Mouse (Mus musculus) stomach, embryonic 15.5 days (tissue): ENCODE measurements around the gene Crybb1. TPM values are rescaled to one million over a fixed set of nuclear protein-coding genes. Genes with fewer than 3 reads are reported as not detected.

ENCODE experiments used
- ATAC-seq: fragments of 200-750 bp; cut with Nextera tagmentation; 2 replicates; pipeline ENCODE4 v1.8.0; 2017; ENCODE audit warnings: low read depth, moderate number of reproducible peaks, moderate TSS enrichment; ENCODE audit not compliant: insufficient read depth, low FRiP score
- H3K27ac ChIP-seq: fragments of 300-500 bp; sonication (generic); 2 replicates; pipeline ENCODE4 v1.5.1; 2015; ENCODE audit warnings: mild to moderate bottlenecking, inconsistent platforms
- H3K27me3 ChIP-seq: fragments of 300-500 bp; sonication (generic); replicated peaks from 2 replicates; pipeline ENCODE4 v1.6.1; 2015; ENCODE audit warnings: inconsistent platforms
- H3K36me3 ChIP-seq: fragments of 300-500 bp; sonication (generic); 2 replicates; pipeline ENCODE4 v1.6.1; 2015; ENCODE audit warnings: inconsistent platforms
- H3K4me1 ChIP-seq: fragments of 300-500 bp; sonication (generic); 2 replicates; pipeline ENCODE4 v1.6.1; 2015; ENCODE audit warnings: inconsistent platforms
- H3K4me2 ChIP-seq: fragments of 300-500 bp; sonication (generic); 2 replicates; pipeline ENCODE4 v1.6.1; 2015; ENCODE audit warnings: mild to moderate bottlenecking, inconsistent platforms
- H3K4me3 ChIP-seq: fragments of 300-500 bp; sonication (generic); replicated peaks from 2 replicates; pipeline ENCODE4 v1.5.1; 2015; ENCODE audit warnings: inconsistent platforms
- H3K9ac ChIP-seq: fragments of 300-500 bp; sonication (generic); 2 replicates; pipeline ENCODE4 v1.6.1; 2015; ENCODE audit warnings: inconsistent platforms
- H3K9me3 ChIP-seq: fragments of 300-500 bp; sonication (generic); 2 replicates; pipeline ENCODE4 v1.6.1; 2016; ENCODE audit warnings: inconsistent platforms
- WGBS: fragments of 180-500 bp; shearing (Covaris S2); methylation state at CpG from one replicate; pipeline ENCODE4 v1.1.7; 2015; 5-methylcytosine and 5-hydroxymethylcytosine counted together
- polyA plus RNA-seq: library from polyadenylated mRNA; unstranded; fragments of >200 nt; fragmentation: Nextera tagmentation; extraction: Ambion mirVana; gene quantifications from 2 replicates; pipeline ENCODE4 v1.2.1, GENCODE M21; 2015

The Crybb1 gene
- polyA plus RNA-seq, 1 experiment from 2014 or later = 4.0 TPM

DNA sequence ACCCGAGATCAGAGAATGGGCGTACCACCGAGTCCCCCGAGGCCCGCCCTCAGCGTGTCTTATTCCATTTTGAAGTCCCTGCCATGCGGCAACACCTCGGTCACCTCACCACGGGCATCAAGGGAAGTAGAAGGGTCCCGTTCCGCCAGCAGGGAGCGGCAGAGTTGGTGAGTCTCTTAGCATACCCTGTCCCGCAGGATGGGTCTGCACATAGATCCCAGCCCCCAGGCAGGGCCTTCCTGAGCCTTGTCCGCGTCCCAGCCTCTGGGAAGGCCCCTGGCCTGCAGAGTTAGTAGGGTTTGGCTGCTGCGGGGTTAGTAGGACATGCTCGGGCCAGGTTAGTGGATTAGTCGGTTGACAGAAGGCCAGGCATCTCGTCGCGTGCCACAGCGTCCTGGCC is 38.6 kb upstream of the Crybb1 start:
- 63% methylated on average over 22 of the region's 22 CpGs for WGBS

DNA sequence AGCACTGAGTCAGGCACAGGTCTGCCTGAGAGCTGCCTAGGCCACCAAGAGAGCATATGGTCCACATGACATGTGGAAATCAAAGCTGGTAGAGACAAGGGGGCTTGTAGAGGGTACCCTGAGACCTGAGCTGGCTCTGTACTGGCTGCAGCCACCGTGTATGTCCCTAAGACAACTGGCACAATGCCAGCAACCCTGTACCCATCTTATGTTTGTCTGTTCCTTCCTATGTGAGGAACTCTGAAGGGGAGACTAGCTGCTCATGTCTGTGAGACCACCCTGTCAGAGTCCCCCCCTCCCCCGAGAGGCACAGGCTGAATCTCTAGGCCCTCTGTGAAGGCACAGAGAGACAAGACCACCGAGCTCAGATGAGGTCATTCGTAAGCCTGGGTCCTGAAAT is 36.9 kb upstream of the Crybb1 start:
- H3K36me3 ChIP-seq = no peaks in the 10 kb centered on the region
- WGBS = 64% methylated on average over 4 of the region's 4 CpGs
- no peak overlapping the region for H3K27ac ChIP-seq

More for the DNA sequence above, 38.6 kb upstream of the Crybb1 start:
- ATAC-seq = no peak
- no peak overlapping the region for H3K27ac ChIP-seq
- H3K4me2 ChIP-seq = no peak overlapping the region
- peaks cover 16% of the 10 kb centered on the region for H3K4me1 ChIP-seq
- H3K9ac ChIP-seq = no peak overlapping the region
- H3K9me3 ChIP-seq = no peaks in the 10 kb centered on the region
- H3K4me3 ChIP-seq = no peak overlapping the region
- H3K36me3 ChIP-seq = no peaks in the 10 kb centered on the region
- H3K27me3 ChIP-seq = no peaks in the 10 kb centered on the region

DNA sequence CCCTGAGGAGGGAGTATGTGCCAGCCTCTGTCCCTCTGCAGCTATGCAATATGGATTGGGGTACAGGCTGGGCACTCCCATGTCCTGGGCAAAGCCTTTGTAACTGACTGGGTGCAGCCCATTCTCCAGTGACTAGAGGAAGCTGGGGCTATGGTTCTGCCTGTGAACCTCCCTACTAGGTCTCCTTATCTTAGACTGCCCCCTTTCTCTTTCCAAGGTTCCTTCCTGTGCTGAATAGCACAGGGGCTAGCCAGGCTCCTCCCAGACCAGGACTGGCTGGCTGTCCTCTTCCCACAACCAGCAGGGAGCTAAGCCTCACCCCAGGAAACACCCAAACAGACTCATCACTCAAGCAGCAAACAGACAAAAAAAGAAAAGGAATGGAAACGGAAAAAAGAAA is 36.2 kb upstream of the Crybb1 start:
- no peak overlapping the region for H3K4me2 ChIP-seq
- peaks cover 12% of the 10 kb centered on the region for H3K4me1 ChIP-seq
- no peaks in the 10 kb centered on the region for H3K36me3 ChIP-seq
- ATAC-seq = no peak
- 0 out of 2 replicates have a peak, but pooled peaks cover 3% of the 10 kb centered on the region for H3K27me3 ChIP-seq
- no peak overlapping the region for H3K4me3 ChIP-seq
- no peak overlapping the region for H3K9ac ChIP-seq
- no peaks in the 10 kb centered on the region for H3K9me3 ChIP-seq
- no peak overlapping the region for H3K27ac ChIP-seq
- WGBS = 20% methylated on average over 1 of the region's 1 CpGs

More for the DNA sequence above, 36.9 kb upstream of the Crybb1 start:
- H3K9me3 ChIP-seq = no peaks in the 10 kb centered on the region
- no peak overlapping the region for H3K4me3 ChIP-seq
- H3K4me1 ChIP-seq = peaks cover 16% of the 10 kb centered on the region
- no peak overlapping the region for H3K9ac ChIP-seq
- no peak for ATAC-seq
- H3K4me2 ChIP-seq = no peak overlapping the region
- H3K27me3 ChIP-seq = no peaks in the 10 kb centered on the region

DNA sequence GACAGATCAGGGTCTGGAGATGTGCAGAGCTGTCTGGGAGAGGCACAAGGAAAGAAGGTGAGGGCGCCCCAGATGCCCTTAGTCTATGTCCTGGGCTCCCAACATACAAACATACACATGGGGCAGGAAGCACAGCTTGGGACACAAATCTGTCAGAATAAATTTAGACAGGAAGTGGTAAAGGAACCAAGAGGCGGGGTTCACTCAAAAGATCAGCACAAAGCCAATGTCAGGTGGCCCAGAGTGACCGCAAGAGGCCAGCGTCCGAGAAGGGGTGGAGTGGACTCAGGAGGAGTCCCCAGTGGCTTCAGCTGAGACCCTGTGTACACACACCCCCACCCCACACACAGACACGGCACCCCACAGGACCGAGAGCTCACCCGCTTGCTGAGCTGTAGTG is 35.4 kb upstream of the Crybb1 start:
- Histone ChIP-seq H3K9me3 (no peaks in the 10 kb centered on the region), H3K27ac (no peak overlapping the region), H3K4me2 (no peak overlapping the region), H3K36me3 (no peaks in the 10 kb centered on the region), H3K9ac (no peak overlapping the region), H3K4me1 (peaks cover 6% of the 10 kb centered on the region), H3K4me3 (no peak overlapping the region), H3K27me3 (0 out of 2 replicates have a peak, but pooled peaks cover 3% of the 10 kb centered on the region)
- no peak for ATAC-seq
- WGBS = 85% methylated on average over 8 of the region's 8 CpGs

DNA sequence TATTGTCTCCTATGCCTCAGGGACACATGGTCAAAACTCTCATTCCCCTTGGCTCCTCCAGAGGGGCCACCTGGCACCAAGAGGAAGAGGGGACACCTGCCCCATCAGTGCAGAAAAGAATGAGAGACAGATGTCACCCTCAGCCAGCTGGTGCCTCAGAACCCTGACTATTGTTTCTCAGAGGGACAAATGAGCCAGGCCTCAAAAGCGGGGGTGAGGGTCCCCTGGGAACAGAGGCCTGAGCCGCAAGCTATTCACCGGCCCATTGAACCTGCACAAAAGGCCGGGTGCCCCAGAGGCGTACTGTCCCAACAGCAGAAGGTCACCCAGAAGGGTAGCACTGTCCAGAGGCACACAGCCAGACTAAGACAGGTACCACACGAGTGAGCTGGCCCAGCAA is 30.0 kb upstream of the Crybb1 start:
- H3K27ac ChIP-seq = no peak overlapping the region
- H3K9me3 ChIP-seq = no peaks in the 10 kb centered on the region
- H3K4me3 ChIP-seq = no peak overlapping the region
- peaks cover 51% of the 10 kb centered on the region for H3K27me3 ChIP-seq
- no peak overlapping the region for H3K9ac ChIP-seq
- H3K4me2 ChIP-seq = no peak overlapping the region
- no peaks in the 10 kb centered on the region for H3K36me3 ChIP-seq
- ATAC-seq = no peak
- H3K4me1 ChIP-seq = peaks cover 19% of the 10 kb centered on the region
- WGBS = 78% methylated on average over 6 of the region's 6 CpGs

DNA sequence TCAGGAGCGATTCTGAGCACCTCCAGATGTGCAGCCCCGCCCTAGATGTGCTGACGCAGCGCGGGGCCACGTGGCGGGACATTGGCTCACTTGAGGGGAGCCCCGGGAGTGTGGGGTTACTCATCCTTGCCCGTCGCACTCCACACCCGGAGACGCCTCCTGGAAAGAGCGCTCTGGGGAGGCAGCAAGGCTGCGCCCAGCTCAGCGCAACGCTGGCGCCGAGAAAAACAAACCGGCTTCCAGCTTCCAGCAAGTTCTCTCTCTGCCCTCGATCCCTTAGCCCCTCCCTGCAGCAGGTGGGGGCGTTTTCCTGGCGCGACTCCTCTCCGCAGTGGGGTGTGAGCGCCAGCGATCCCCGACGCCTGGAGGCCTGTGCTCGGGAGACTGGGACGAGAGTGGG is 28.3 kb upstream of the Crybb1 start:
- ATAC-seq = no peak
- H3K4me3 ChIP-seq = peak overlapping the region; percentile 37
- WGBS = 1% methylated on average over 30 of the region's 30 CpGs
- peaks cover 52% of the 10 kb centered on the region for H3K27me3 ChIP-seq
- no peaks in the 10 kb centered on the region for H3K9me3 ChIP-seq
- H3K4me1 ChIP-seq = peaks cover 19% of the 10 kb centered on the region
- H3K9ac ChIP-seq = no peak overlapping the region
- H3K4me2 ChIP-seq = peak overlapping the region; percentile 56
- no peak overlapping the region for H3K27ac ChIP-seq
- no peaks in the 10 kb centered on the region for H3K36me3 ChIP-seq

DNA sequence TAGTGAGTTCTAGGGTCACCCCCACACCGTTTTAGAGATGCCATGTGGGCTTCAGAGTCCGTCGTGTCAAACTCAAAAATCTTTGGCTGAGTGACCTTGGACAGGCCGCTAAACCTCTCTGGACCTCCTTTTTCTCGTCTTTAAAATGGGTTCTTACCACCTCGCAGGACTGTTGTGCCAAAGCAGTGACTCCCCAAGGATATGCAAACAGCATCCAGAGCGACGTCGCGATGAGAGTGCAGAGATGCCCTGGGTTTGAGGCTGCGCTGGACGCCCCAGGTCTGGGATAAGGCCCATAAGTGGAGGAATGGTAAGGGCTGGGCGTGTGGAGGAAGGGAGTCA is 27.7 kb upstream of the Crybb1 start:
- Histone ChIP-seq H3K9ac (no peak overlapping the region), H3K4me2 (peak overlapping the region; percentile 56), H3K9me3 (no peaks in the 10 kb centered on the region), H3K36me3 (no peaks in the 10 kb centered on the region), H3K27ac (no peak overlapping the region), H3K4me3 (peak overlapping the region; percentile 37), H3K4me1 (peaks cover 19% of the 10 kb centered on the region), H3K27me3 (peaks cover 52% of the 10 kb centered on the region)
- WGBS = 4% methylated on average over 13 of the region's 13 CpGs
- no peak for ATAC-seq

DNA sequence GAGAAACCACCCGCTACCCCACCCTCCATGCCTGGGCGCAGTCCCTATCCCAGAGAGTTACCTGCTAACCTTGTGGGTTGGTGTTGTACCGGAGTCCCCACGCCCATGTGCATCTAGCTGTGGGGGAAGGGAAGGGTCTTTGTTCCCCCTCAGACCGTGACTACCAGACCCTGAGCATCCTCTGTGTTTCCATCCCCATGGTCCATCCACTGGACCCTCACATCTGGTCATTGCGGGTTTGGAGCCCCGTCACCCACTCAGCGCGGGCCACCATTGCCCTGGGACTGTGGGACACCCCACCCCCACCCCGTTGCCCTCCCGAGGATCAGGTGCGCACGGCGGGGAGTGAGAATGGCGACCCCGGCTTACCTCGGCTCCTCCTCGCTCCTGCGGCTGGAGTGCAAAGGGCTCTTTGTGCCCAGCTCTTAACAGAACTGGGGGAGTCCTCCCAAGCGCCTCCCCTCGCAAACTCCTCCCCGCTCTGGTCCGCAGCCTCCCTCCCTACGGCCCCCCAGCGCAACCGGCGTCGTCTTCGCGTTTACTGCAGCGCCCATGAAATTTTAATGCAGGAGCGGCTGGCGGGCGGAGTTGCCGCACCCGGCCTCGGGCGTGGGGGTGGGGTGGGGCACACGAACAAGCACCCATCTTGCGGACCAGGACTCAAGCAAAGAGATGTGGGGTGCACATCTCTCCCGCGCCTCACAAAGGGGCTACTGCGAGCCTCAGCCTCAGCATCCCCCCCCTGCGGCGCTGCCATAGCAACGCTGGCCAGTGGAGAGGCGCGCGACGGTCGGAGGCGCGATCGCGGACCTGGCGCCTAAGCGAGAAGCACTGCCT is 27.2 kb upstream of the Crybb1 start:
- Histone ChIP-seq H3K27ac (no peak overlapping the region), H3K4me2 (peak overlapping the region; percentile 56), H3K4me3 (peak overlapping the region; percentile 37), H3K4me1 (peaks cover 19% of the 10 kb centered on the region), H3K9ac (no peak overlapping the region), H3K27me3 (peaks cover 52% of the 10 kb centered on the region), H3K9me3 (no peaks in the 10 kb centered on the region), H3K36me3 (no peaks in the 10 kb centered on the region)
- WGBS = 1% methylated on average over 57 of the region's 57 CpGs
- 0 out of 2 replicates have a peak, but pooled peaks have one; percentile 24 for ATAC-seq

DNA sequence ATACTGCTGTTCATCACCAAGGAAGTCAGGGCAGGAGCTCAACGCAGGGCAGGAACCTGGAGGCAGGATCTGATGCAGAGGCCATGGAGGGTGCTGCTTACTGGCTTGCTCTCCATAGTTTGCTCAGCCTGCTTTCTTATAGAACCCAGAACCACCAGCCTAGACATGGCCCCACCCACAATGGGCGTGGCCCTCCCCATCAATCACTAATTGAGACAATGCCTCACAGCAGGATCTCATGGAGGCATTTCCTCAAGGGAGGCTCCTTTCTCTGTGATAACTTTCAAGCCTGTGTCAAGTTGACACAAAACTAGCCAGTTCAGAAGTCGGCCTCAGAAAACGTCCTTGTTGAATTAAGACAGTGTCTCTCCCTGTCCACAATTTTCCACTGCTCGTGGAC is 19.8 kb upstream of the Crybb1 start:
- Histone ChIP-seq H3K4me3 (no peak overlapping the region), H3K9me3 (no peaks in the 10 kb centered on the region), H3K27ac (no peak overlapping the region), H3K9ac (no peak overlapping the region), H3K4me2 (no peak overlapping the region), H3K36me3 (no peaks in the 10 kb centered on the region), H3K27me3 (peaks cover 5% of the 10 kb centered on the region; the same call in 1 of the 2 replicates), H3K4me1 (peaks cover 9% of the 10 kb centered on the region; the same call in 1 of the 2 replicates)
- WGBS = 68% methylated on average over 5 of the region's 5 CpGs
- no peak for ATAC-seq

DNA sequence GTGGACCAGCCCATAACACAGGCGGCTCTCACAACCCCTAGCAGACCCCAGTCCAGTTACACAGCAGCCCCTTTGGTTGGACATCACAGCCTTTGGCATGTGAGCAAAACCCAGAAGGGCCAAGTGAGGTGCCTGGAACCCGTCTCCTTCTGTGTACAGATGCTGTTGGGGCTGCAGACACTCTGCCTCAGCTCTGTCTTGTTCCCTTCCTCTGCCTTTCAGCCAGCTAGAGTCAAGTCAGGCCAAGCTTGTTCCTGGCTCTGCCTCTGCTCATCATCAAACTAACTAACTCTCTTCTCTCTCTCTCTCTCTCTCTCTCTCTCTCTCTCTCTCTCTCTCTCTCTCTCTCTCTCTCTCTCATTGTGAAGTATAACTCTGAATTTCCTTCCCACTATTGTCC is 19.0 kb upstream of the Crybb1 start:
- no peak overlapping the region for H3K4me2 ChIP-seq
- peaks cover 5% of the 10 kb centered on the region; the same call in 1 of the 2 replicates for H3K27me3 ChIP-seq
- no peak overlapping the region for H3K9ac ChIP-seq
- H3K27ac ChIP-seq = no peak overlapping the region
- 70% methylated on average over 2 of the region's 2 CpGs for WGBS
- H3K9me3 ChIP-seq = no peaks in the 10 kb centered on the region
- peaks cover 9% of the 10 kb centered on the region; the same call in 1 of the 2 replicates for H3K4me1 ChIP-seq
- no peaks in the 10 kb centered on the region for H3K36me3 ChIP-seq
- H3K4me3 ChIP-seq = no peak overlapping the region
- ATAC-seq = no peak

DNA sequence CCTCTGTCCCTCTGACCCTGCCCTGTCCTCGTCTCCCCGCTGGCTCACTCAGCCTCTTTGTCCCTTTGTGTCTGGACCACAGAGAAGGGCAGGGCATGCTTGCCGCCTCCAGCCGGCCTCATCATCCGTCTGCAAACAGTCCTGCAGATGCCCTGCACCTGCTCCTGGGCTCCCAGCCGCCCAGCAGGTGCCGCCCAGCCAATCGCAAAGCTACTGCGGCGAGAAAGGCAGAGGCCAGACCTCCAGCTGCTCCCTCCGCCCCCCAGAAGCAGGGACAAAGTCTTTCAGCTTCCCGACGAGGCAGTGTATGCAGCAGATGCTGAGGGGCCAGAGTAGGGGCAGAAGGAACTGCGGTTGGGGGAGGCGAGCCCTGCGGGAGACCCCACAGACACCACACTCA is 18.2 kb upstream of the Crybb1 start:
- Histone ChIP-seq H3K9me3 (no peaks in the 10 kb centered on the region), H3K4me3 (no peak overlapping the region), H3K4me1 (peaks cover 9% of the 10 kb centered on the region; the same call in 1 of the 2 replicates), H3K4me2 (peak overlapping the region; percentile 21), H3K9ac (no peak overlapping the region), H3K36me3 (no peaks in the 10 kb centered on the region), H3K27ac (0 out of 2 replicates have a peak overlapping the region, but pooled peaks have one; percentile 3), H3K27me3 (peaks cover 5% of the 10 kb centered on the region; the same call in 1 of the 2 replicates)
- peak; percentile 37; the same call in 1 of the 2 replicates for ATAC-seq
- 4% methylated on average over 16 of the region's 16 CpGs for WGBS

DNA sequence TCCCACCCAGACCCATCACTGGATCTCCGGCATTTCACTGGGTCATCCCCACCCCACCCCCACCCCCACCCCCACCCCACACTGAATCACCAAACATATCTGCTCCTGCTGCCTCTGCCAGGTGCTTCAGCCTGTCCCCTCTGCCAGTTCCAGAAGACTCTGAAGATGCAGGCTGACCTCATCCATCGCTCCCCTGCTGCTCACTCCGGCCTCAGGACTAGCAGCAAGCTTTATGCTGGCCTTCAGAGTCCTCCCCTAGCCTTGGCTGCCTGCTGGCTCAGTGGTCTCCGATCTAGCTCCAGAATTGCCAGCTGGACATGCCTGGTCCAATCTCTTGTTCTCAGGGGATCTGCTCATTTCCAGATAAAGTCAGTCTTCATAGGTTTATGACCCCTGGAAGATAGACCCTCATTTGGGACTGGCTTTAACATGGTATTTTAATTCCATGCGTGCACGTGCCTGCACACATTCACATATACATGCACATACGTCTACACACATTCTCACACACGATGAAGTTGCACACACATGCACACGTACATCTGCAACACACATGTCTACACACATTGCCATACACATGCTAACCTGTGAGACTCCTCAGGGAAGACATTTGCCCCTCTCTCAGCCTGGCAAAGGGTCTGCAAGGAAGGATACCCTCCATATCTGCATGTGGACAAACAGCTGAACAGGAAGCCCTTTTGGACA is 17.6 kb upstream of the Crybb1 start:
- no peak overlapping the region for H3K27ac ChIP-seq
- H3K9me3 ChIP-seq = no peaks in the 10 kb centered on the region
- peaks cover 9% of the 10 kb centered on the region; the same call in 1 of the 2 replicates for H3K4me1 ChIP-seq
- H3K9ac ChIP-seq = no peak overlapping the region
- H3K4me3 ChIP-seq = no peak overlapping the region
- 0 out of 2 replicates have a peak, but pooled peaks have one; percentile 4 for ATAC-seq
- no peaks in the 10 kb centered on the region for H3K36me3 ChIP-seq
- peak overlapping the region; percentile 21 for H3K4me2 ChIP-seq
- peaks cover 5% of the 10 kb centered on the region; the same call in 1 of the 2 replicates for H3K27me3 ChIP-seq
- 56% methylated on average over 9 of the region's 9 CpGs for WGBS
